Mouse (Mus musculus): ENCODE data around the gene Slc25a47. TPM values are rescaled to one million over a fixed set of nuclear protein-coding genes. Genes with fewer than 3 reads are reported as not detected.

Slc25a47 gene
- polyA plus RNA-seq, 1 experiment, result 2.4 TPM

GRCm38 (mm10) chr12:108904276-108904653 lies 68.4 kb downstream of the Slc25a47 start:
- no peaks in the 10 kb centered on the region for H3K79me2 ChIP-seq (ENCODE audit: control insufficient read depth, insufficient read depth)
- no peaks in the 10 kb centered on the region for H3K79me3 ChIP-seq (ENCODE audit: low read depth)
- no peaks in the 10 kb centered on the region for H3K27me3 ChIP-seq (ENCODE audit: control insufficient read depth, insufficient read depth, insufficient read length)
- H3K36me3 ChIP-seq (ENCODE audit: control insufficient read depth, insufficient read depth), result no peaks in the 10 kb centered on the region
- H3ac ChIP-seq (ENCODE audit: control insufficient read depth, insufficient read length, low read depth), result no peak overlapping the region
- TF ChIP-seq CEBPB (IDR thresholded peaks at IDR 0.05; ENCODE audit: low read depth) (no peak), USF1 (IDR thresholded peaks at IDR 0.05; ENCODE audit: low read depth) (no peak), MYOD1 (IDR thresholded peaks at IDR 0.05; ENCODE audit: control insufficient read depth, insufficient read length, low read depth) (no peak), MYOG (IDR thresholded peaks at IDR 0.05; ENCODE audit: control insufficient read depth, extremely low read depth, insufficient read length) (no peak), FOSL1 (IDR thresholded peaks at IDR 0.05; ENCODE audit: insufficient read depth, low read length, poor library complexity, severe bottlenecking) (no peak), MAX (IDR thresholded peaks at IDR 0.05) (no peak), CTCF (IDR thresholded peaks at IDR 0.05; ENCODE audit: control insufficient read depth, insufficient read depth, insufficient read length) (no peak)
- no peak overlapping the region for H3K4me3 ChIP-seq (ENCODE audit: insufficient read depth, poor library complexity, severe bottlenecking)

GRCm38 (mm10) chr12:108905620-108906302 lies 69.9 kb downstream of the Slc25a47 start:
- no peaks in the 10 kb centered on the region for H3K36me3 ChIP-seq (ENCODE audit: control insufficient read depth, insufficient read depth)
- no peaks in the 10 kb centered on the region for H3K79me2 ChIP-seq (ENCODE audit: control insufficient read depth, insufficient read depth)
- H3K27me3 ChIP-seq (ENCODE audit: control insufficient read depth, insufficient read depth, insufficient read length), result no peaks in the 10 kb centered on the region
- H3ac ChIP-seq (ENCODE audit: control insufficient read depth, insufficient read length, low read depth), result no peak overlapping the region
- H3K79me3 ChIP-seq (ENCODE audit: low read depth), result no peaks in the 10 kb centered on the region
- no peak overlapping the region for H3K4me3 ChIP-seq (ENCODE audit: insufficient read depth, poor library complexity, severe bottlenecking)
- TF ChIP-seq MAX (IDR thresholded peaks at IDR 0.05), result no peak
- TF ChIP-seq CTCF (IDR thresholded peaks at IDR 0.05; ENCODE audit: control insufficient read depth, insufficient read depth, insufficient read length), result no peak
- TF ChIP-seq MYOD1 (IDR thresholded peaks at IDR 0.05; ENCODE audit: control insufficient read depth, insufficient read length, low read depth), result no peak
- no peak for TF ChIP-seq MYOG (IDR thresholded peaks at IDR 0.05; ENCODE audit: control insufficient read depth, extremely low read depth, insufficient read length)

GRCm38 (mm10) chr12:108906398-108906797 lies 70.6 kb downstream of the Slc25a47 start:
- no peak overlapping the region for H3ac ChIP-seq (ENCODE audit: control insufficient read depth, insufficient read length, low read depth)
- H3K27me3 ChIP-seq (ENCODE audit: control insufficient read depth, insufficient read depth, insufficient read length), result no peaks in the 10 kb centered on the region
- TF ChIP-seq CTCF (IDR thresholded peaks at IDR 0.05; ENCODE audit: control insufficient read depth, insufficient read depth, insufficient read length), result no peak
- no peak for TF ChIP-seq MYOG (IDR thresholded peaks at IDR 0.05; ENCODE audit: control insufficient read depth, extremely low read depth, insufficient read length)
- no peak for TF ChIP-seq CEBPB (IDR thresholded peaks at IDR 0.05; ENCODE audit: low read depth)
- TF ChIP-seq MYOD1 (IDR thresholded peaks at IDR 0.05; ENCODE audit: control insufficient read depth, insufficient read length, low read depth), result no peak
- no peak for TF ChIP-seq MAX (IDR thresholded peaks at IDR 0.05)
- TF ChIP-seq FOSL1 (IDR thresholded peaks at IDR 0.05; ENCODE audit: insufficient read depth, low read length, poor library complexity, severe bottlenecking), result no peak
- TF ChIP-seq USF1 (IDR thresholded peaks at IDR 0.05; ENCODE audit: low read depth), result no peak
- H3K4me3 ChIP-seq (ENCODE audit: insufficient read depth, poor library complexity, severe bottlenecking), result no peak overlapping the region
- no peaks in the 10 kb centered on the region for H3K79me3 ChIP-seq (ENCODE audit: low read depth)
- H3K79me2 ChIP-seq (ENCODE audit: control insufficient read depth, insufficient read depth), result no peaks in the 10 kb centered on the region
- H3K36me3 ChIP-seq (ENCODE audit: control insufficient read depth, insufficient read depth), result no peaks in the 10 kb centered on the region

Small RNAs within 50 kb of the gene (microRNA-seq; reads per million reads assigned to microRNA genes)
- gene Mir345 (ENCODE audit: borderline microRNAs expressed), result 219 reads per million, percentile 79 among the genes with 10 or more reads in this experiment

Other genes with a start within 250 kb of the Slc25a47 start
- 0.22 TPM for gene Degs2, start 133.7 kb upstream of the Slc25a47 start, polyA plus RNA-seq (2012; fragmentation: generic; extraction: Trizol)
- 13.9 TPM for gene Yy1, start 43.1 kb upstream of the Slc25a47 start, polyA plus RNA-seq (2012; fragmentation: generic; extraction: Trizol)
- 5.5 TPM for gene Slc25a29, start 163 bp upstream of the Slc25a47 start, polyA plus RNA-seq (2012; fragmentation: generic; extraction: Trizol)
- 9.4 TPM for gene Wdr25, start 57.6 kb downstream of the Slc25a47 start, polyA plus RNA-seq (2012; fragmentation: generic; extraction: Trizol)
- gene Wars, start 58.1 kb downstream of the Slc25a47 start, polyA plus RNA-seq (2012; fragmentation: generic; extraction: Trizol), result 65.8 TPM
- 0.11 TPM for gene Begain, start 232.2 kb downstream of the Slc25a47 start, polyA plus RNA-seq (2012; fragmentation: generic; extraction: Trizol)

Data from C2C12 (cell line).